Mouse (Mus musculus): ENCODE results near the gene Anxa11. TPM values are rescaled to one million over a fixed set of nuclear protein-coding genes. Genes with fewer than 3 reads are reported as not detected.
A peak's percentile ranks its signal among the peaks of the same experiment; 100 is the strongest.

Gene Anxa11
- total and polyA plus RNA-seq, 3 experiments, result 7.6 to 40.5 TPM; not detected in 1

- peak overlapping the region; percentile 30; the same call in 1 of the 2 replicates for H3K27ac ChIP-seq (ENCODE audit: control insufficient read depth, low read depth, low read length)
- peaks cover 0 to 1% of the 10 kb centered on the region in 2 experiments; a peak in 1 of 4 replicates for H3K27me3 ChIP-seq (ENCODE audit: control insufficient read depth in 1 of 2, insufficient read depth in 2 of 2, low read length in 2 of 2)
- DNase-seq (ENCODE audit: low read depth, low spot score), result peak; percentile 56
- H3K4me3 ChIP-seq (ENCODE audit: control insufficient read depth in 1 of 2, insufficient read depth in 1 of 2, low read depth in 2 of 2, low read length in 2 of 2), result peak overlapping the region; percentile 82 to 95
- peaks cover 4 to 8% of the 10 kb centered on the region in 2 experiments; a peak in 3 of 4 replicates for H3K4me1 ChIP-seq (ENCODE audit: control insufficient read depth in 1 of 2, insufficient read depth in 2 of 2, low read length in 2 of 2)
- H3K9ac ChIP-seq (ENCODE audit: control insufficient read depth, low read depth, low read length, poor library complexity, severe bottlenecking), result peak overlapping the region; percentile 42
- H3K36me3 ChIP-seq (ENCODE audit: control insufficient read depth in 1 of 2, insufficient read depth in 2 of 2, low read length in 2 of 2), result peaks cover 0 to 4% of the 10 kb centered on the region in 2 experiments; a peak in 2 of 4 replicates
- H3K79me2 ChIP-seq (ENCODE audit: control insufficient read depth, insufficient read depth, low read length, poor library complexity), result peaks cover 10% of the 10 kb centered on the region
- no peaks in the 10 kb centered on the region for H3K9me3 ChIP-seq (replicated peaks; ENCODE audit: insufficient read depth, low read length)
- TF ChIP-seq ZNF384 (IDR thresholded peaks at IDR 0.05; ENCODE audit: low read depth, low read length) (no peak), MAFK (IDR thresholded peaks at IDR 0.05; ENCODE audit: borderline replicate concordance, low read depth, low read length) (no peak), USF1 (IDR thresholded peaks at IDR 0.05; ENCODE audit: low read depth, low read length) (peak; percentile 70), MXI1 (IDR thresholded peaks at IDR 0.05; ENCODE audit: low read depth, low read length) (no peak; the same call in 1 of the 2 replicates), ZMIZ1 (IDR thresholded peaks at IDR 0.05; ENCODE audit: low read depth, low read length) (no peak), ETS1 (IDR thresholded peaks at IDR 0.05; ENCODE audit: low read depth, low read length) (no peak), CHD1 (IDR thresholded peaks at IDR 0.05; ENCODE audit: low read depth, low read length) (no peak), RCOR1 (IDR thresholded peaks at IDR 0.05; ENCODE audit: low read depth, low read length) (no peak), EP300 (IDR thresholded peaks at IDR 0.05; ENCODE audit: low read depth in 1 of 2, low read length in 2 of 2) (peak in 1 of 2 experiments; percentile 37; a peak in 2 of 4 replicates), POLR2AphosphoS2 (IDR thresholded peaks at IDR 0.05; ENCODE audit: low read length) (no peak), GABPA (IDR thresholded peaks at IDR 0.05; ENCODE audit: low read depth, low read length) (no peak), E2F4 (IDR thresholded peaks at IDR 0.05; ENCODE audit: borderline replicate concordance, low read depth, low read length) (no peak), MAX (IDR thresholded peaks at IDR 0.05; ENCODE audit: low read length) (no peak), MYC (IDR thresholded peaks at IDR 0.05; ENCODE audit: low read depth, low read length) (no peak), MYB (IDR thresholded peaks at IDR 0.05; ENCODE audit: low read depth, low read length) (no peak), USF2 (IDR thresholded peaks at IDR 0.05; ENCODE audit: borderline replicate concordance in 1 of 2, insufficient read depth in 1 of 2, low read depth in 1 of 2, low read length in 2 of 2) (0 out of 4 replicates have a peak, but pooled peaks of 1 of the 2 experiments have one; percentile 17), CHD2 (IDR thresholded peaks at IDR 0.05; ENCODE audit: low read length) (no peak), POLR2AphosphoS5 (IDR thresholded peaks at IDR 0.05; ENCODE audit: borderline replicate concordance, low read depth, low read length) (no peak), TAL1 (IDR thresholded peaks at IDR 0.05; ENCODE audit: low read length) (0 out of 2 replicates have a peak, but pooled peaks have one; percentile 11), NRF1 (IDR thresholded peaks at IDR 0.05; ENCODE audit: insufficient read depth, low read depth, low read length, poor library complexity, severe bottlenecking) (no peak), JUND (IDR thresholded peaks at IDR 0.05; ENCODE audit: low read depth, low read length) (no peak), SIN3A (IDR thresholded peaks at IDR 0.05; ENCODE audit: low read length) (peak; percentile 3; the same call in 1 of the 2 replicates), SMC3 (IDR thresholded peaks at IDR 0.05; ENCODE audit: low read depth, low read length) (no peak), ELF1 (IDR thresholded peaks at IDR 0.05; ENCODE audit: low read depth, low read length) (no peak), HCFC1 (IDR thresholded peaks at IDR 0.05; ENCODE audit: low read depth, low read length) (no peak), TCF12 (IDR thresholded peaks at IDR 0.05; ENCODE audit: low read depth, low read length) (no peak), ZKSCAN1 (IDR thresholded peaks at IDR 0.05; ENCODE audit: low read depth, low read length) (no peak), TBP (IDR thresholded peaks at IDR 0.05; ENCODE audit: low read depth, low read length) (peak; percentile 63), MEF2A (IDR thresholded peaks at IDR 0.05; ENCODE audit: extremely low read depth, insufficient replicate concordance, low read depth, low read length, poor library complexity, severe bottlenecking) (no peak), NELFE (IDR thresholded peaks at IDR 0.05; ENCODE audit: low read depth, low read length) (no peak), UBTF (IDR thresholded peaks at IDR 0.05; ENCODE audit: borderline replicate concordance, insufficient read depth, low read depth, low read length) (no peak), BHLHE40 (IDR thresholded peaks at IDR 0.05; ENCODE audit: borderline replicate concordance, low read depth, low read length) (no peak; the same call in 1 of the 2 replicates), GATA1 (IDR thresholded peaks at IDR 0.05; ENCODE audit: low read depth, low read length) (no peak), RAD21 (IDR thresholded peaks at IDR 0.05; ENCODE audit: low read depth, low read length) (no peak), MAZ (IDR thresholded peaks at IDR 0.05; ENCODE audit: low read depth, low read length) (no peak), KAT2A (conservative IDR thresholded peaks at IDR 0.05; ENCODE audit: low read depth, low read length) (no peak), ZC3H11A (IDR thresholded peaks at IDR 0.05; ENCODE audit: low read depth, low read length) (no peak)
These were observed 377 bp upstream of the Anxa11 start for GRCm38 (mm10) chr14:25841579-25841978.

All from MEL (cell line).